Mouse (Mus musculus) spleen, adult 2 months (tissue): ENCODE measurements around the gene Ramp2. TPM values are rescaled to one million over a fixed set of nuclear protein-coding genes. Genes with fewer than 3 reads are reported as not detected.

Experiments
- DNase-seq, 2 experiments: peaks; one replicate each; pipeline versions ENCODE4 v3.0.0 to v3.0.0-alpha.2; 2012 to 2021; ENCODE audit warnings: low spot score in 2 of 2, low read depth in 1 of 2
- H3K27ac ChIP-seq: fragments of 200-500 bp; 2 replicates; pipeline ENCODE4 v1.5.1; 2012; ENCODE audit warnings: low read length, inconsistent platforms; ENCODE audit not compliant: insufficient read depth
- H3K27me3 ChIP-seq: fragments of 200-500 bp; 2 replicates; pipeline ENCODE4 v1.6.1; 2012; ENCODE audit warnings: mild to moderate bottlenecking, moderate library complexity, low read length, inconsistent platforms; ENCODE audit not compliant: control insufficient read depth, insufficient read depth
- H3K36me3 ChIP-seq: fragments of 200-500 bp; 2 replicates; pipeline ENCODE4 v1.6.1; 2012; ENCODE audit warnings: mild to moderate bottlenecking, low read length, inconsistent platforms; ENCODE audit not compliant: control insufficient read depth, insufficient read depth
- H3K4me1 ChIP-seq: fragments of 200-500 bp; 2 replicates; pipeline ENCODE4 v1.6.1; 2011; ENCODE audit warnings: inconsistent platforms; ENCODE audit not compliant: control insufficient read depth, insufficient read depth, insufficient read length
- H3K4me3 ChIP-seq: fragments of 200-500 bp; 2 replicates; pipeline ENCODE4 v1.5.1; 2011; ENCODE audit warnings: mild to moderate bottlenecking, inconsistent platforms; ENCODE audit not compliant: insufficient read depth, insufficient read length; ENCODE audit errors: extremely low read depth
- CTCF ChIP-seq: fragments of 200-500 bp; IDR thresholded peaks from 2 replicates; pipeline ENCODE4 v1.5.1; 2011; ENCODE audit warnings: mild to moderate bottlenecking, inconsistent platforms; ENCODE audit not compliant: insufficient read depth, insufficient read length, insufficient replicate concordance; ENCODE audit errors: extremely low read depth
- POLR2A ChIP-seq: fragments of 200-500 bp; IDR thresholded peaks from 2 replicates; pipeline ENCODE4 v1.6.1; 2011; ENCODE audit warnings: low read depth, low read length, inconsistent platforms
- WGBS: fragments of 180-500 bp; shearing (Covaris S2); methylation state at CpG from one replicate; pipeline ENCODE4 v1.1.7; 2018; 5-methylcytosine and 5-hydroxymethylcytosine counted together
- polyA plus RNA-seq: library from polyadenylated mRNA; depleted of rRNA; stranded (reverse); fragments of >200 nt; gene quantifications from 2 replicates; pipeline ENCODE4 v1.2.3, GENCODE M21; 2012

Gene Ramp2
- polyA plus RNA-seq, 1 experiment = 59.7 TPM

DNA sequence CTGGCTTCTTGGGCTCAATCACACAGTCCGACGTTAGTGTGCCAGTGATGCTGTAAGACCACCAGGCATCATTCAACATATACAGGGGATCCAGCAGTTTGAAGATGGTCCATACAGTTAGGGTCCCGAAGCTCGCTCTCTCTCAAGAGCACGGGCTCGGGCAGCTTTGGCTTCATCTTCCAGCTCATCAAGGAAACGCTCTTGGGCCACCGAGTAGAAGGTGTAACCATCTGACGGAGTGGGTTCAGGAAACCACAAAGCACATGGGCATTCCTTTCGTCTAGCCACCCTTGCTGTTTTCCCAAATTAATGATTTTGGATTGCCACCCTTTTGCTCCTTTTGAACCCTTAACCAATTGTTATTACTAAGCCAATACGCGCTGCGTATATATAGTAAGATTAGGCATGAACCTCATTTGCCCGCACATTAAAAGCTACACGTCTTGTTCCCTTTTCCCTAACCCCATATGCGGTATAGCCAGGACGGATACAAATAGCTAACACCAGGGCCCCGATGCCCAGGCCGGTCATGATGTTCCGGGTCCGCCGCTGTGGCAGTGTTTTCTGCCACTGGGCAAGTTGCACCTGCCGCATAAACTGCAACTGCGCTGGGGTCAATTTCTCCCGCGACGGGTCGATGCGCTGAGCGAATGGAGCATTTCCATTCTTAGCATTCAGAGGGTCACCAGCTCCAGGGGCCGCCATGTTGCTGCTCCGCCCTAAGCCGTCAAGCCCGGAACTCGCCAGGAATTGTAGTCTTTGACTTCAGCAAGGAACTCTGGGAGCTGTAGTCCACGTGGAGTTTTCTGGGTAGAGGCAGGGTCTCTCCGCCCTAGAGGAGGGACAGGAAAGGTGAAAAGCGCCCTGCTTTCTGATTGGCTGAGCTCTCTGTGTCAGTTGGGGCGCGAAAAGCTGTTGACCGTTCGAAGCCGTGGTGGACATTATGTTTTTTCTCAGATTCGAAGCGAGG, 32.7 kb downstream of the Ramp2 start, which contains the start of the genes Cntd1 and Coa3:
Gene Cntd1 (plus strand): TSS at position 790 of the 970 bp plus-strand sequence.
Gene Coa3 (minus strand): TSS at position 892 of the 970 bp plus-strand sequence.
- no peak for TF ChIP-seq CTCF
- TF ChIP-seq POLR2A = peak; percentile 52
- 0 out of 2 replicates have a peak within 1 kb of the TSS, but pooled peaks have one; percentile 24 for H3K27ac ChIP-seq
- peaks cover 9% of the 10 kb centered on the region; the same call in 1 of the 2 replicates for H3K4me1 ChIP-seq
- H3K4me3 ChIP-seq = peak within 1 kb of the TSS; percentile 85
- peaks cover 2% of the 10 kb centered on the region for H3K36me3 ChIP-seq
- WGBS = 5% methylated on average over 45 of the region's 45 CpGs
- DNase-seq = peak; percentile 57 to 84
- no peaks in the 10 kb centered on the region for H3K27me3 ChIP-seq

DNA sequence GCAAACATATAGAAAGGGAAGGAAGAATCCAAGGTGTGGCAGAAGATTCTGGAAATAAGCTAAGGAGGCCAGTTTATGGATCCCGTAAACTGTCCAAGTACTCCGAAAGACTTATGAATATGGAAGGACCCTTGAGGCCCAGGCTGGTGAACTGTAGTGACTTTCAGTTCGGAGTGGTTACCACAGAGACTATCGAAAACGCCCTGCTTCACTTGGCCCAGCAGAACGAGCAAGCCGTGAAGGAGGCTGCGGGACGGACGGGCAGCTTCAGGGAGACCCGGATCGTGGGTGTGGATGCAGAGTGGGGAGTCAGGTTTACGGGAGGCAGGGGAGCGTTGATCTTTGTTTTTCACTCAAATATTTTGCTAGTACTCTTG, 33.4 kb downstream of the Ramp2 start:
- 57% methylated on average over 14 of the region's 14 CpGs for whole genome bisulfite sequencing
- Histone ChIP-seq H3K36me3 (peaks cover 2% of the 10 kb centered on the region), H3K27ac (no peak overlapping the region), H3K4me1 (peaks cover 9% of the 10 kb centered on the region; the same call in 1 of the 2 replicates), H3K27me3 (no peaks in the 10 kb centered on the region), H3K4me3 (peak overlapping the region; percentile 85)
- DNase-seq = no peak
- TF ChIP-seq CTCF (no peak), POLR2A (no peak)

DNA sequence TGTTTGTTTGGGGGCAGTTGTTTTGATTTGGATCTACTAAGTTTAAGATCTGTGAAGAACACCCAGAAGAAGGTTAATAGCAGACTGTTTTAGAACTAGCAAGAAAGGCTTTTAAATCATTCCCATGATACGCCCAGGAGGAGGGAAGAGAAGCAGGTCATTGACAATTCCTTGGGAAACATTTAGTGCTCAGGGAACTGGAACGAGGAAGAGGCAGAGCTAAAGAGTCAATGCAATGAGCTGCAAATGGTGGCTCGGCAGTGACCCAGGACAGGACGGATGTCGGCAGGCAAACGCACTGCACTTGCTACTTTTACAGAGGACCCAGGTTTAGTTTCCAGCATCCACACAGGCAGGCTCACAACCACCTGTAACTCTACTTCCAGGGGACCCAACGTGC, 35.0 kb downstream of the Ramp2 start:
- WGBS = 68% methylated on average over 7 of the region's 7 CpGs
- H3K27ac ChIP-seq = no peak overlapping the region
- H3K27me3 ChIP-seq = no peaks in the 10 kb centered on the region
- no peak for DNase-seq
- TF ChIP-seq CTCF (no peak), POLR2A (no peak)
- H3K4me3 ChIP-seq = no peak overlapping the region
- peaks cover 9% of the 10 kb centered on the region; the same call in 1 of the 2 replicates for H3K4me1 ChIP-seq
- H3K36me3 ChIP-seq = peaks cover 2% of the 10 kb centered on the region

DNA sequence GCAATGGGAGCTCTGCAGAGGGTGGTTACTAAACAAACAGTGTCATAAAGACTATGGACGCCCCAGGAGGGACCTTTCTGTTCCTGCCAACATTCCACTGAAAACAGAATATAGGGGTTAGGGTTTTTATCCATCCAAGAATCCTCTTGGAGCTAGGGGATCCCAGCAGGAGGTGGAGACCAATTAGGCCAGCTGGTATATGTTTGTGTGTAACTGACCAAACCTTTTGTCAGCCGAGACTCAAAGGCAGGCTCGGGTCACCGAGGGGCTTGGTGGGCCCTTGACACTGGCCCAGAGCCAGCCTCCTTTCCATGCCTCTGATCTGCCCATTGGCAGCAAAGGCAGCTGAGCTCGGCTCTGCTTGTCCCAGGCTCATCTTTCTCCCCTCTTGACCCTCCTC, 37.1 kb downstream of the Ramp2 start:
- TF ChIP-seq CTCF (no peak), POLR2A (no peak)
- 85% methylated on average over 5 of the region's 5 CpGs for WGBS

DNA sequence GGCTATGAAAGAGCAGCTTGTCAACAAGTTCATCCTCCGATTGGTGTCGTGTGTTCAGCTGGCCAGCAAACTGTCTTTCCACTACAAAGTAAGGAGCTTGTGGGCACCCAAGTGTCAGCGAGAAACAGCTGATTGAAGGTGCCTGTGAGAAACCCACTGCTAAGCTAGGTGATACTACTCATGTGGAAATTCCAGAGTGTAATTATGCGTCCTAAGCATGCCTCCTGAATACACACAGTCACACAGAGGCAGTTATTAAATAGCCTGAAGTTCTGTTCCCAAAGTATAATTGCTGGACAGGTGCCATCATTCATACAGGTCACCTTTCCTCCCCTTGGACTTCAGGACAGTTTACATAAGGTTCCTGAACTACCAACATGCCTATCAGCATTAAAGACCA, 38.0 kb downstream of the Ramp2 start:
- Histone ChIP-seq H3K27me3 (no peaks in the 10 kb centered on the region), H3K36me3 (peaks cover 4% of the 10 kb centered on the region), H3K4me3 (no peak overlapping the region), H3K27ac (no peak overlapping the region), H3K4me1 (no peaks in the 10 kb centered on the region)
- WGBS = 86% methylated on average over 4 of the region's 4 CpGs
- no peak for DNase-seq
- TF ChIP-seq CTCF = no peak
- TF ChIP-seq POLR2A = no peak

More for the DNA sequence above, 37.1 kb downstream of the Ramp2 start:
- H3K4me3 ChIP-seq = no peak overlapping the region
- no peak overlapping the region for H3K27ac ChIP-seq
- no peaks in the 10 kb centered on the region for H3K27me3 ChIP-seq
- H3K4me1 ChIP-seq = peaks cover 5% of the 10 kb centered on the region; the same call in 1 of the 2 replicates
- H3K36me3 ChIP-seq = no peaks in the 10 kb centered on the region
- DNase-seq = no peak

DNA sequence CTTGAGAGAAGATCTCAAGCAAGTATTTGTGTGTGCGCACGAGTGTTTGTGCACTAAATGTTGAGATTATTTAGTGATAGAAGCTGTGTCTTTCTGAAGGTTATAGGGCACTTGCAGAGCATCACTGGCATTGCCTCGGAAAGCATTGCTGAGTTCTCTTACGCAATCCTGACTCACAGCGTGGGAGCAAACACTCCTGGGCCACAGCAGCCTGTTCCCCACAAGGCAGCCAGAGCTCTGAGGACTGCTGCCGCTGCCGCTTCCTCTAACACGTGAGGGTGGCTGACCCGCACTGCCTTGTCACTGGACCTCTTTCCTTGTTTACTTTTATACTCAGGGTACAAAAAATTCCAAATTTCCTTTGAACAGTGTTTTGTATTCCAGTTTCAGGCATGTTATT, 41.5 kb downstream of the Ramp2 start:
- 82% methylated on average over 9 of the region's 9 CpGs for WGBS
- Histone ChIP-seq H3K36me3 (peaks cover 25% of the 10 kb centered on the region), H3K27me3 (no peaks in the 10 kb centered on the region), H3K27ac (no peak overlapping the region), H3K4me1 (no peaks in the 10 kb centered on the region), H3K4me3 (no peak overlapping the region)
- no peak for DNase-seq
- TF ChIP-seq CTCF (no peak), POLR2A (no peak)
